Mouse (Mus musculus): ENCODE data around the gene Fam71e2.

GRCm38 (mm10) chr7:4788499-4789435, 17.7 kb upstream of the Fam71e2 start:
- TF ChIP-seq GATA2 (IDR thresholded peaks at IDR 0.05; ENCODE audit: borderline replicate concordance, low read depth, low read length), result no peak
- TF ChIP-seq CTCF (IDR thresholded peaks at IDR 0.05; ENCODE audit: low read depth, low read length), result no peak
